Mouse (Mus musculus) forebrain, embryonic 14.5 days (tissue): ENCODE results near the gene Mcrs1. TPM values are rescaled to one million over a fixed set of nuclear protein-coding genes. Genes with fewer than 3 reads are reported as not detected.

ENCODE experiments used
- ATAC-seq: fragments of 200-750 bp; cut with Nextera tagmentation; 2 replicates; pipeline ENCODE4 v1.8.0; 2017; ENCODE audit warnings: mild to moderate bottlenecking, moderate library complexity
- DNase-seq: peaks from one replicate; pipeline ENCODE4 v3.0.0-alpha.2; 2015; ENCODE audit warnings: low spot score
- H3K27ac ChIP-seq: fragments of 300-500 bp; sonication (generic); 2 replicates; pipeline ENCODE4 v1.5.1; 2014; ENCODE audit warnings: low read depth, mild to moderate bottlenecking, control low read depth, low read length, moderate library complexity
- H3K27me3 ChIP-seq: fragments of 300-500 bp; sonication (generic); replicated peaks from 2 replicates; pipeline ENCODE4 v1.6.1; 2014; ENCODE audit warnings: low read length, control low read depth, mixed read lengths; ENCODE audit not compliant: control insufficient read depth, insufficient read depth
- H3K36me3 ChIP-seq: fragments of 300-500 bp; sonication (generic); 2 replicates; pipeline ENCODE4 v1.6.1; 2014; ENCODE audit warnings: low read length, control low read depth; ENCODE audit not compliant: control insufficient read depth, insufficient read depth
- H3K4me1 ChIP-seq: fragments of 300-500 bp; sonication (generic); 2 replicates; pipeline ENCODE4 v1.6.1; 2014; ENCODE audit warnings: antibody characterized with exemption, low read length, control low read depth; ENCODE audit not compliant: control insufficient read depth, insufficient read depth
- H3K4me2 ChIP-seq: fragments of 300-500 bp; sonication (generic); 2 replicates; pipeline ENCODE4 v1.6.1; 2014; ENCODE audit warnings: mild to moderate bottlenecking, control low read depth, low read length
- H3K4me3 ChIP-seq: fragments of 300-500 bp; sonication (generic); 2 replicates; pipeline ENCODE4 v1.5.1; 2014; ENCODE audit warnings: low read depth, low read length, control low read depth
- H3K9ac ChIP-seq: fragments of 300-500 bp; sonication (generic); 2 replicates; pipeline ENCODE4 v1.6.1; 2014; ENCODE audit warnings: mild to moderate bottlenecking, low read length, control low read depth, moderate library complexity
- H3K9me3 ChIP-seq: fragments of 300-500 bp; sonication (generic); replicated peaks from 2 replicates; pipeline ENCODE4 v1.6.1; 2016; ENCODE audit warnings: low read length, control low read depth, mixed read lengths; ENCODE audit not compliant: control insufficient read depth
- WGBS: fragments of 180-500 bp; shearing (Covaris S2); extraction: QIAGEN DNeasy Blood & Tissue Kit; methylation state at CpG from one replicate; pipeline ENCODE4 v1.1.7; 2014; 5-methylcytosine and 5-hydroxymethylcytosine counted together
- polyA plus RNA-seq: library from polyadenylated mRNA; unstranded; fragments of >200 nt; fragmentation: Nextera tagmentation; extraction: Ambion mirVana; gene quantifications from 2 replicates; pipeline ENCODE4 v1.2.1, GENCODE M21; 2014

Mcrs1 gene
- polyA plus RNA-seq, 1 experiment from 2014 or later = 247 TPM

DNA sequence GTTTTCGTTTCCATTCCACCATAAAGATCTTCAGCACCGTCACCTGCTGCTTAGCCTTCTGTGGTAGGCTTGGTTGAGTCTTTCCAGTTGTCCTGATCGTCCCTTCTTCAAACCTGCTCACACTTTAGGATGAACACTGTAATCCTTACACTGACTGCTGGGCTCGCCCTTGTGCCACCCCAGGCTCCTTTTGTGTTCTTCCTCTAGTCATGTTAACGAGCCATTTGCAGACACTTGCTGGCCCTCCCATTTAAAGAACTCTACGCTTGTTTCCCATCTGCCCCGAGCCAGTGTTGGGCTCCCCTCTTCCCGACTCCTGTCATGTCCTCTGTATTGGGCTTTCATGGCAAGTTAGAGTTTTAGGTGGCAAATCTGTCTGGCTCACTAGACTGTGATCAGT lies 45.8 kb downstream of the Mcrs1 start:
- H3K27me3 ChIP-seq = no peaks in the 10 kb centered on the region
- H3K4me3 ChIP-seq = no peak overlapping the region
- ATAC-seq (no peak), DNase-seq (no peak)
- no peaks in the 10 kb centered on the region for H3K9me3 ChIP-seq
- no peaks in the 10 kb centered on the region for H3K4me1 ChIP-seq
- no peak overlapping the region for H3K9ac ChIP-seq
- peaks cover 71% of the 10 kb centered on the region for H3K36me3 ChIP-seq
- H3K4me2 ChIP-seq = no peak overlapping the region
- WGBS = 58% methylated on average over 8 of the region's 8 CpGs
- H3K27ac ChIP-seq = no peak overlapping the region

DNA sequence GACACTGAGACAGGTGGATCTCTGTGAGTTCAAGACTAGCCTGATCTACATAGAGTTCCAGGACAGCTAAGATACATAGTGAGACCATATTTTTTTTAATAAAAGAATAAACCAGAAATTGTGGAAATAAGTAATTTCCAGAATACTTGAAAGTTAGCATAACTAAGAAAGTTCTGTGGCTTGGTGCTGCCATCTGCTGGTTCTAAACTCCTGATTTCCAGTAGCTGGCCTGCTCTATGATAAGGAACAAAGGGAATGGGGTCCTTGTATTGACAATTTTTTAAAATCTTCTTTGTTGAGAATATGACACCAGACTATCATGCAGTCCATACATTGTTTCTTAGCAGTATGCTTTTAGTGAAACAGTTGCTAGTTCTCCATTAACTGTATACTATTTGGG lies 53.0 kb downstream of the Mcrs1 start:
- Histone ChIP-seq H3K4me1 (peaks cover 10% of the 10 kb centered on the region), H3K27ac (no peak overlapping the region), H3K36me3 (peaks cover 38% of the 10 kb centered on the region), H3K4me2 (no peak overlapping the region), H3K9me3 (no peaks in the 10 kb centered on the region), H3K4me3 (no peak overlapping the region), H3K9ac (no peak overlapping the region), H3K27me3 (no peaks in the 10 kb centered on the region)
- peak; percentile 59 for DNase-seq
- ATAC-seq = no peak

- no peak overlapping the region for H3K4me3 ChIP-seq
- peaks cover 37% of the 10 kb centered on the region for H3K36me3 ChIP-seq
- no peak overlapping the region for H3K27ac ChIP-seq
- DNase-seq (peak; percentile 84), ATAC-seq (peak; percentile 75)
- H3K27me3 ChIP-seq = no peaks in the 10 kb centered on the region
- peaks cover 10% of the 10 kb centered on the region for H3K4me1 ChIP-seq
- no peak overlapping the region for H3K9ac ChIP-seq
- 19% methylated on average over 6 of the region's 6 CpGs for WGBS
- H3K4me2 ChIP-seq = no peak overlapping the region
- no peaks in the 10 kb centered on the region for H3K9me3 ChIP-seq
Measured at GRCm38 (mm10) chr15:99195043-99195442, 56.7 kb downstream of the Mcrs1 start.

DNA sequence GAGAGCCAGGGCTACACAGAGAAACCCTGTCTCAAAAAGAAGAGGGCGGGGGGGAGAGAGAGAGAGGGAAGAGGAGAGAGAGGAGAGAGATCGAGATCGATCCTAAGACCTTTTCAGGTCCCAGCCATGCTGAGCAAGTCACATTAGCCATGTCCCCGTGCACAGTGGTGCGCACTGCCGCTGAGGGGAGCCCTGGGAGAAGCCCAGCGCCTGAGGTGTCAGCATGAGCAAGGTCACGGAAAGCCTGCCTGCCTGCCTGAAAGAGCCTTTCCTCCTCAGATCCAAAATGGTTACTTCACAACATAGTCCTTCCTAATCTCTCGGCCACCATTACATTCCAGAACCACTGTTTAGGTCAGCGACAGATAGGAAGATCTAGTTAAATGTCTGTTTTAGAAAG lies 57.4 kb downstream of the Mcrs1 start:
- ATAC-seq (no peak; the same call in 1 of the 2 replicates), DNase-seq (no peak)
- Histone ChIP-seq H3K36me3 (peaks cover 34% of the 10 kb centered on the region), H3K9me3 (no peaks in the 10 kb centered on the region), H3K4me1 (peaks cover 10% of the 10 kb centered on the region), H3K27ac (no peak overlapping the region), H3K4me3 (no peak overlapping the region), H3K27me3 (no peaks in the 10 kb centered on the region), H3K9ac (no peak overlapping the region), H3K4me2 (no peak overlapping the region)
- 71% methylated on average over 10 of the region's 10 CpGs for WGBS

Other genes with a start within 250 kb of the Mcrs1 start
- gene Tuba1c, start 222.1 kb downstream of the Mcrs1 start, polyA plus RNA-seq = 56.7 and 93.1 TPM in 2 replicates
- gene Prph, start 196.8 kb downstream of the Mcrs1 start, polyA plus RNA-seq = 0.84 and 1.0 TPM in 2 replicates
- 11.0 and 13.6 TPM in 2 replicates for gene Troap, start 177.4 kb downstream of the Mcrs1 start, polyA plus RNA-seq
- not detected in 2 replicates for gene C1ql4, start 164.1 kb downstream of the Mcrs1 start, polyA plus RNA-seq
- 0.14 and 0.36 TPM in 2 replicates for gene Dnajc22, start 158.8 kb downstream of the Mcrs1 start, polyA plus RNA-seq
- 38.6 and 39.0 TPM in 2 replicates for gene Spats2, start 126.0 kb downstream of the Mcrs1 start, polyA plus RNA-seq
- gene Kcnh3, start 27.1 kb downstream of the Mcrs1 start, polyA plus RNA-seq = 3.3 and 3.6 TPM in 2 replicates
- gene Prpf40b, start 43.1 kb upstream of the Mcrs1 start, polyA plus RNA-seq = 57.2 and 81.8 TPM in 2 replicates
- 0.11 and 0.52 TPM in 2 replicates for gene Fam186b, start 43.9 kb upstream of the Mcrs1 start, polyA plus RNA-seq
- gene Fmnl3, start 118.5 kb upstream of the Mcrs1 start, polyA plus RNA-seq = 3.9 and 5.6 TPM in 2 replicates
- gene Tmbim6, start 140.9 kb upstream of the Mcrs1 start, polyA plus RNA-seq = 230 and 247 TPM in 2 replicates
- gene Nckap5l, start 205.8 kb upstream of the Mcrs1 start, polyA plus RNA-seq = 9.1 and 12.4 TPM in 2 replicates
- gene Bcdin3d, start 222.8 kb upstream of the Mcrs1 start, polyA plus RNA-seq = 22.4 and 25.4 TPM in 2 replicates